Mouse (Mus musculus) intestine, embryonic 15.5 days (tissue): Measurements from ENCODE around the gene Map2k3. TPM values are rescaled to one million over a fixed set of nuclear protein-coding genes. Genes with fewer than 3 reads are reported as not detected.
"Not testable (repeated sequence)": the region's sequence is repeated elsewhere in the genome, so short reads cannot be mapped to it uniquely, and the experiment has no call there.

Experiments used
- ATAC-seq: fragments of 200-750 bp; cut with Nextera tagmentation; 2 replicates; pipeline ENCODE4 v1.8.0; 2017; ENCODE audit warnings: moderate TSS enrichment, moderate library complexity
- H3K27ac ChIP-seq: fragments of 300-500 bp; sonication (generic); 2 replicates; pipeline ENCODE4 v1.5.1; 2015; ENCODE audit warnings: mild to moderate bottlenecking, inconsistent platforms
- H3K27me3 ChIP-seq: fragments of 300-500 bp; sonication (generic); replicated peaks from 2 replicates; pipeline ENCODE4 v1.6.1; 2015; ENCODE audit warnings: inconsistent platforms
- H3K36me3 ChIP-seq: fragments of 300-500 bp; sonication (generic); 2 replicates; pipeline ENCODE4 v1.6.1; 2015; ENCODE audit warnings: inconsistent platforms
- H3K4me1 ChIP-seq: fragments of 300-500 bp; sonication (generic); replicated peaks from 2 replicates; pipeline ENCODE4 v1.6.1; 2015; ENCODE audit warnings: inconsistent platforms
- H3K4me2 ChIP-seq: fragments of 300-500 bp; sonication (generic); replicated peaks from 2 replicates; pipeline ENCODE4 v1.6.1; 2015; ENCODE audit warnings: mild to moderate bottlenecking, inconsistent platforms
- H3K4me3 ChIP-seq: fragments of 300-500 bp; sonication (generic); replicated peaks from 2 replicates; pipeline ENCODE4 v1.5.1; 2015; ENCODE audit warnings: inconsistent platforms
- H3K9ac ChIP-seq: fragments of 300-500 bp; sonication (generic); 2 replicates; pipeline ENCODE4 v1.6.1; 2015; ENCODE audit warnings: inconsistent platforms
- H3K9me3 ChIP-seq: fragments of 300-500 bp; sonication (generic); 2 replicates; pipeline ENCODE4 v1.6.1; 2016; ENCODE audit warnings: inconsistent platforms
- WGBS: fragments of 180-500 bp; shearing (Covaris S2); methylation state at CpG from one replicate; pipeline ENCODE4 v1.1.7; 2015; 5-methylcytosine and 5-hydroxymethylcytosine counted together
- polyA plus RNA-seq: library from polyadenylated mRNA; unstranded; fragments of >200 nt; fragmentation: Nextera tagmentation; extraction: Ambion mirVana; gene quantifications from 2 replicates; pipeline ENCODE4 v1.2.1, GENCODE M21; 2015

The Map2k3 gene
- 127 and 144 TPM in 2 replicates for polyA plus RNA-seq

DNA sequence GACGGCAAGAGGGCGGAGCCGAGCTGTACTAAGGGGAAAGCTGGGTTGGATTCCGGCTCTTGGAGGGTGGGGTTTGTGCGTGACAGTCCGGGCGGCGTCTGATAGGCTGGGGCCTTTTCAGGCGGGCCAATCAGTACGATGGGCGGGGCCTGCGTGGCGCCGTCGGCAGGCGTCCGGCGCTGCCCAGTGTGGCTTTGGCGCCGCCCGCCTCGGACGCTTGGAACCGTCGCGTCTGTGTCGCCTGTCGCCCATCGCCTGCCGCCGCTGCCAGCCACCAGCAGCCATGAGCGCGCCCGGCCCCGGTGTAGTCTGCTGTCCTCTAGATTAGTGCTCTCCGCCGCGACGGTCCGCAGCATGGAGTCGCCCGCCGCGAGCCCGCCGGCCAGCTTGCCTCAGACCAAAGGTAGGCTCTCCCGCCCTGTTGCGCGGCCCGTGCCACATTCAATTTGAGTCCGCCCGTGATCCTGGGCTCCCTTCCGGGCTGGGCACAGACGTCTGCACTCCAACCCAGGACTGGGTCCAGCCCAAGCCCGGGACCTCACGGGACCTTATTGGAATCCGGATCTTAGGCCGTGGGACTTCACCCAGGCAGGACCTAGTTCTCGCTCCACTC is at the start of gene Map2k3:
Gene Map2k3 (plus strand): TSS at position 165 of the 613 bp plus-strand sequence.
- peaks cover 53% of the 10 kb centered on the region for H3K4me1 ChIP-seq
- no peaks in the 10 kb centered on the region for H3K27me3 ChIP-seq
- H3K9me3 ChIP-seq: no peaks in the 10 kb centered on the region
- H3K4me3 ChIP-seq: peak within 1 kb of the TSS; percentile 95
- H3K36me3 ChIP-seq: no peaks in the 10 kb centered on the region
- peak within 1 kb of the TSS; percentile 82 for H3K27ac ChIP-seq
- H3K9ac ChIP-seq: peak within 1 kb of the TSS; percentile 95
- WGBS: under 1% methylated on average over 59 of the region's 59 CpGs
- peak within 1 kb of the TSS; percentile 77 for H3K4me2 ChIP-seq
- peak; percentile 91 for ATAC-seq

DNA sequence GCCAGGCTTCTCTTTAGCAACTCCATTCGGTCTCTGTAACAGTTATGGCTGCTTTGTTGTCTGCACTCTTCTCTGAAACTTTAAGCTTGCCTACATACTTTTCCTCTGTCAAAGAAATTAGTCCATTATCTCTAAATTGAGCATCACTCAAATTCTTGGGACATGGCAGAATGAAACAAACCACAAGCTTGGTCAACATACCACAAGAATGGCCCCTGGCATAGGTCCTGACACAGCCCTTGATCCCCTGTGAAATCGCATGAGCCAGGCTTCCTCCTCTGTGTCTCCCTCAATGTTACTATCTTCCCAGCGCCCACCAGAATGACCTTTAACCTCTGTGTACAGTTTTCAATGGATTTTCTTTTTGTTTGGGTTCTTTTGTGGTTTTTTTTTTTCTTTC is 49.4 kb upstream of the Map2k3 start:
- H3K4me1 ChIP-seq: 0 out of 2 replicates have a peak, but pooled peaks cover 3% of the 10 kb centered on the region
- H3K9ac ChIP-seq: no peak overlapping the region
- ATAC-seq: no peak
- no peaks in the 10 kb centered on the region for H3K27me3 ChIP-seq
- no peaks in the 10 kb centered on the region for H3K36me3 ChIP-seq
- H3K4me3 ChIP-seq: no peak overlapping the region
- no peak overlapping the region for H3K4me2 ChIP-seq
- H3K9me3 ChIP-seq: no peaks in the 10 kb centered on the region
- WGBS: 81% methylated on average over 3 of the region's 3 CpGs
- no peak overlapping the region for H3K27ac ChIP-seq

DNA sequence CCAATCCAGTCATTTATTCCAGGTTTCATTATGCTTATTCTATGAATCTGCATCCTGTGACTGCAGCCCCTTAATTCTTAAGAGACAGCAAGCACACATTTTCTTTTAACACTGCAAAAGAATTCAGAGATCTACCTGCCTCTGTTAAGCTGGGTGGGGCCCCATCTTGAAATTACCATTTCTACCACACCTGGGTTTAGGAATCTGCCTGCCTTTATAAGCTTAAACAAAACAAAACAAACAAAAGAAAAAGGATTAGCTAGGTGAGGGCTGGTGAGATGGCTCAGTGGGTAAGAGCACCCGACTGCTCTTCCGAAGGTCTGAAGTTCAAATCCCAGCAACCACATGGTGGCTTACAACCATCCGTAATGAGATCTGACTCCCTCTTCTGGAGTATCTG is 44.8 kb upstream of the Map2k3 start:
- H3K27me3 ChIP-seq, H3K36me3 ChIP-seq, H3K4me2 ChIP-seq, H3K4me1 ChIP-seq, H3K9me3 ChIP-seq, H3K27ac ChIP-seq, H3K4me3 ChIP-seq, H3K9ac ChIP-seq, ATAC-seq: not testable (repeated sequence)
- WGBS: 91% methylated on average over 3 of the region's 3 CpGs

DNA sequence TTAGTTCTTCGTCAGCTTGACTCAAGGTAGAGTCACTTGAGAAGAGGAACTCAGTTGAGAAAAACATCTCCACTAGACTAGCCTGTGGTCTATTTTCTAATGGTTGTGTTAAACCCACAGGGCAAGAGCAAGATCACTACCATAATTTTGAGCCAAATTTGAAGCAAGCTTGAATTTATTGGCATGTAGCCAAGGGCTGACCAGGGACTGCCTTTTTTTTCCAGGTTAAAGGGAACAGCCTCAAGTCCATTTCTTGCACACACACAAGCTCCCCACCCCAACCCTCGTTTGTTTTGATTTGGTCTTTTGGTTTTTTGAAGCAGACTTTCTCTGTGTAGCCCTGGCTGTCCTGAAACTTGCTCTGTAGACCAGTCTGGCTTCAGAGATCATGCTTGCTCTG is 42.0 kb upstream of the Map2k3 start:
- Histone ChIP-seq H3K4me1 (no peaks in the 10 kb centered on the region), H3K27ac (no peak overlapping the region), H3K36me3 (no peaks in the 10 kb centered on the region), H3K9ac (no peak overlapping the region), H3K9me3 (no peaks in the 10 kb centered on the region), H3K4me2 (no peak overlapping the region), H3K4me3 (no peak overlapping the region), H3K27me3 (no peaks in the 10 kb centered on the region)
- ATAC-seq: no peak
- WGBS: 59% methylated on average over 2 of the region's 2 CpGs

DNA sequence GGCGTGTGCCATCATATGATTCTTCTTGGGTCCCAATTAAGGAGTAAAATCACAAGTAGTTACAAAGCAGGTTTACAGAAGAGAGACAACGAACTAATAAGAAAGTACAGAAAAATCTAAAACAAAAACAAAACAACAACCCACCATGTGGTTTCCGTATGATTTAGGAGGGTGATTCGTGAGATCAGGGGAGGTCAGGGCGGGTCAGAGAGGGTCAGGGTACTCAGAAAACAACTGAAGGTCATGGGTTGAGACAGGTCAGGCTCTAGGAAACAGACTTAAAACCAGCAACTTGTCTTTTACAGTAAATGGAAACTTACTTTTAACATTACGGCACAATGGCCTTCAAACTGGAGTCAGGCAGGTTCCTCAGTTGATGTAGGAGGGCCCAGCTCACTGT is 41.5 kb upstream of the Map2k3 start:
- Histone ChIP-seq H3K4me2 (no peak overlapping the region), H3K4me1 (no peaks in the 10 kb centered on the region), H3K4me3 (no peak overlapping the region), H3K36me3 (no peaks in the 10 kb centered on the region), H3K27me3 (no peaks in the 10 kb centered on the region), H3K9me3 (no peaks in the 10 kb centered on the region), H3K9ac (no peak overlapping the region), H3K27ac (no peak overlapping the region)
- WGBS: 62% methylated on average over 6 of the region's 6 CpGs
- ATAC-seq: no peak

DNA sequence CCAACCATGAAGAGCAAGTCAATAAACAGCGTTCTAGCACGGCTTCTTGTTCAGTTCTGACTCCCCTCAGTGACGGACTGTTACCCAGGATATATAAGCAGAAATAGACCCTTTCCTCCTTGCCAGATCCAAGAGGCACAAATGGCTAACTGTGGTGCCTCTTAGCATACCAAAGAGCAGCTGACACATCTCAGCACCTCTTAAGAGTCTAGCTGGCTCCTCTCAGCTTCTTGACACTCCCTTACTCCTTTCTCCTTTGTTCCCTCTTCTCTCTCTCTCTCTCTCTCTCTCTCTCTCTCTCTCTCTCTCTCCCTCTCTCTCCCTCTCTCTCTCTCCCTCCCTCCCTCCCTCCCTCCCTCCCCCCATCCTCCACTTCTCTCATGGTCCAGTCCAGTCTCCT is 41.1 kb upstream of the Map2k3 start:
- 54% methylated on average over 3 of the region's 3 CpGs for WGBS
- H3K27me3 ChIP-seq: no peaks in the 10 kb centered on the region
- H3K4me2 ChIP-seq: no peak overlapping the region
- no peak overlapping the region for H3K27ac ChIP-seq
- H3K4me1 ChIP-seq: no peaks in the 10 kb centered on the region
- no peak for ATAC-seq
- no peaks in the 10 kb centered on the region for H3K9me3 ChIP-seq
- no peaks in the 10 kb centered on the region for H3K36me3 ChIP-seq
- no peak overlapping the region for H3K4me3 ChIP-seq
- H3K9ac ChIP-seq: no peak overlapping the region

DNA sequence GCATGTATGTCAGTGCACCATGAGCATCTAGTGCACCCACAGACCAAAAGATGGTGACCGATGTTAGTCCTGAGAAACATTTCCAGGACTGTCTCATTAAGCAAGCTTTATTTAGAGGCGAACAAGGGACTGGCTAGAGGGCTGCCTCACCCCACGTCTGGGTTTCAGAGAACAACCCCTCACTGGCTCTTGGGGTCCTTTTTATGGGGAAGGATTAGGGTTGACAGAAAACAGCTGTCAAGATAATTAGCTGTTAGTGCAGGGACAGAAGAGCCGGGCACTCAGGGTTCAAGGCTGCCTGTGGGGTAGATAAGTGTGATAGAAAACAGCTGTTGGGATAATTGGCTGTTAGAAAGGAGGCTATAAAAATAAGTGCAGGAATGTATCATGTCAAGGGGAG is 35.9 kb upstream of the Map2k3 start:
- Histone ChIP-seq H3K9me3 (no peaks in the 10 kb centered on the region), H3K36me3 (no peaks in the 10 kb centered on the region), H3K27ac (no peak overlapping the region), H3K4me3 (no peak overlapping the region), H3K4me1 (no peaks in the 10 kb centered on the region), H3K27me3 (no peaks in the 10 kb centered on the region), H3K4me2 (no peak overlapping the region), H3K9ac (no peak overlapping the region)
- ATAC-seq: no peak
- 18% methylated on average over 4 of the region's 4 CpGs for WGBS

DNA sequence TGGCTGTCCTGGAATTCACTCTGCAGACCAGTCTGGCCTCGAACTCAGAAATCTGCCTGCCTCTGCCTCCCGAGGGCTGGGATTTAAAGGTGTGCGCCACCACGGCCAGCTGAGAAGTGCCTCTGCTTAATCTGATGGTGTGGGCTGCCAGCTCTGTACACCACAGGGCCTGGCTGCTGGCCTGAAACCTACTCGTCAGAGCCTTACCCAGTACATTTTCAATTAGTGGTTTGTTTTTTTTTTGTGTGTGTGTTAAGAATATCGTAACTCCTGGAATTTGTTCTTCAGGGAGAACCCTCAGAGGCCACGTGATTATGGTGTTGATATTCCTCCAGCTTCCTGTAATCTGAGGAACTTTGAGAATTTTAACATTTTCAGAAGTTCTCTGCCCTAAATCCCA is 29.8 kb upstream of the Map2k3 start:
- Histone ChIP-seq H3K4me1 (no peaks in the 10 kb centered on the region), H3K4me3 (no peak overlapping the region), H3K27me3 (no peaks in the 10 kb centered on the region), H3K4me2 (no peak overlapping the region), H3K9ac (no peak overlapping the region), H3K36me3 (peaks cover 13% of the 10 kb centered on the region; the same call in 1 of the 2 replicates), H3K27ac (no peak overlapping the region), H3K9me3 (no peaks in the 10 kb centered on the region)
- 79% methylated on average over 7 of the region's 7 CpGs for whole genome bisulfite sequencing
- no peak for ATAC-seq

DNA sequence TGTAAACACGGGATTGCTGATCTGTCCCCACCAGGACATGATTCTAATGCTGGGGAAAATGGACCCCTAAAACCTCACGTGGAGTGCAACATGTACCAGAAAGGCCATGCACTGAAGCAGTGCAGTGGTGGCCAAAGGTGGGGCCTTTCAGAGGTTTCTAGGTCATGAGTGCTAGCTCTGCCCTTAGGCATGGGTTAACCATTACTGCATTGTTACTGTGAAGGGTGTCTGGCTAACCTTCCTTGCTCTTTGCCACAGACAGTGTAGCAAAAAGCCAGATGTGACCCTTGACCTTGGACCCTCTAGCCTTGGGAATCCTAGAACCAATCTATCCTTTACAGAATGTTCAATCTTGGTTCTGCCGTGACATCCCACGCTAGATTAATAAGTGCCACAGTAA is 29.3 kb upstream of the Map2k3 start:
- WGBS: 66% methylated on average over 4 of the region's 4 CpGs
- Histone ChIP-seq H3K9ac (no peak overlapping the region), H3K27ac (no peak overlapping the region), H3K4me2 (no peak overlapping the region), H3K4me3 (no peak overlapping the region), H3K36me3 (peaks cover 13% of the 10 kb centered on the region; the same call in 1 of the 2 replicates), H3K4me1 (no peaks in the 10 kb centered on the region), H3K9me3 (no peaks in the 10 kb centered on the region), H3K27me3 (no peaks in the 10 kb centered on the region)
- ATAC-seq: no peak

DNA sequence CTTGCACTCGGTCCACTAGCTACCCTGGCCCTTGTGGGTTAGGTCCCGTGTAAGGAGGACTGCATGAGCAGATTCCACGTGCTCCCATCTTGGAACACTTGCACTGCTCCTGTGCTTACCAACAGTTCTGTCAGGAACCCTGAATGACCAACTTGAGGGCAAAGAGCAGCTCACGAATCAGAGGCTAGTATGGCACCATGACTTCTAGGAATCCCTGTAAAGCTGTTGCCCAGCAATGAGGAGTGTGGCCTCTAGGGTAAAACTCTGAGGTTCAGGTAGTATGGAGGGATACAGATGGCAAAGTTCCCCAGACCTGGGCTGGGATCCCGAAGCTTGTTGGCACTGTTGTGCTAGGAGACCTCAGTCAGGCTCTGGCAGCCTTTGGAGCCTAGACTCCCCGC is 28.2 kb upstream of the Map2k3 start:
- H3K4me3 ChIP-seq: no peak overlapping the region
- no peak overlapping the region for H3K4me2 ChIP-seq
- H3K4me1 ChIP-seq: no peaks in the 10 kb centered on the region
- H3K9ac ChIP-seq: no peak overlapping the region
- peaks cover 13% of the 10 kb centered on the region; the same call in 1 of the 2 replicates for H3K36me3 ChIP-seq
- no peak overlapping the region for H3K27ac ChIP-seq
- WGBS: 91% methylated on average over 6 of the region's 6 CpGs
- ATAC-seq: no peak
- no peaks in the 10 kb centered on the region for H3K27me3 ChIP-seq
- H3K9me3 ChIP-seq: no peaks in the 10 kb centered on the region

DNA sequence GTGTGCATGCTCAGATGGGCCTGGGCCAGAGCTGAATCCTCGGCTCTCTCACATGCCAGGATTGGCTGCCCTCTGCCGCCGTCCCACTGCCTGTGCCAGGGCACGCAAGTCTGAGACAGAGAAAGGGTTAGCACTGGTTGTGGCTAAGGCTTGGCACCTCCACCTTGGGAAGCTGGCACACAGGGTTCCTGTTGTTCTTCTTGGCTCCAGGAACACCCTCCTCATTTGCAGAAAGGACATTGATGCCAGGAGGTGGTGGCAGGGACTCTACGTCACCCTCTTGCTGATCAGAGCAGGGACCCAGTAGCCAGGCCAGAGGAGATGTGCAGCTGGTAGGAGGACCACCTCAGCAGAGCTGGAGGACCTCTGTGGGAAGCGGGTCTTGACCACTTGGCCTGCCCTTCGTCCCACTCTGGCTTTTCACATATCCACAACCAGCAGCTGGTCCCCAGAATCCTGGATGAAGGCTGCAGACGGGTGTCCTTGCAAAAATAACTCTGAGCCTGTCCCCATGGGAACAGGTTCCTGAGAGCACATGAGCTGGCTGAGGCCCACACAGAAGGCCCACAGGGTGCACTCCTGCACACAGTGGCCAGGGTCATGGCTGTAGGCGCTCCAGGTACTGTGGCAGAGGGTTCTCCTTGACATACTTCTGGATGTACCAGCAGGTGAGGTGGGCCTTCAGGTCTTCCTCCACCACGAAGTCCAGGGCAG is 26.3 kb upstream of the Map2k3 start:
- Histone ChIP-seq H3K27ac (no peak overlapping the region), H3K9ac (no peak overlapping the region), H3K4me2 (no peak overlapping the region), H3K36me3 (peaks cover 13% of the 10 kb centered on the region; the same call in 1 of the 2 replicates), H3K4me3 (no peak overlapping the region), H3K27me3 (no peaks in the 10 kb centered on the region), H3K4me1 (no peaks in the 10 kb centered on the region), H3K9me3 (no peaks in the 10 kb centered on the region)
- 94% methylated on average over 10 of the region's 10 CpGs for WGBS
- ATAC-seq: no peak

DNA sequence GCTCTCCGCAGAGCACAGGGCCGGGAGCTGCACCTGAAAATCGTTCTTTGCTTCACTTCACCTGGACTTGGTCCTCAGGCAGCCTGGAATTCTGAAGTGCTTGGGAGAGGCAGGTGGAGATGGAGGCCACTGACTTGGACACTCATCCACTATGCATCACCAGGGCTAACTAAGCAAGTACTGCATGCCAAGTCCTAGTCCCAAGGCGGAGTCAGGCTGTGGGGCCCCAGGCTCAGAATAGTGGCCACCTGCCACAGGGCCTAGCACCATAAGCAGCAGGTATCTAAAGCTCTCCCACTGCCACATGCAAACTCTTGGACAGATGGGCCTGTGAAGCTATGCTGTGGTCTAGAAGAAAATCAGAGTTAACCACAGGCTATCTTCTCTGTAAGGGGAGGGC is 25.4 kb upstream of the Map2k3 start:
- Histone ChIP-seq H3K27me3 (no peaks in the 10 kb centered on the region), H3K4me3 (no peak overlapping the region), H3K9me3 (no peaks in the 10 kb centered on the region), H3K36me3 (peaks cover 13% of the 10 kb centered on the region; the same call in 1 of the 2 replicates), H3K4me2 (no peak overlapping the region), H3K9ac (no peak overlapping the region), H3K27ac (no peak overlapping the region), H3K4me1 (no peaks in the 10 kb centered on the region)
- 88% methylated on average over 4 of the region's 4 CpGs for WGBS
- ATAC-seq: no peak

DNA sequence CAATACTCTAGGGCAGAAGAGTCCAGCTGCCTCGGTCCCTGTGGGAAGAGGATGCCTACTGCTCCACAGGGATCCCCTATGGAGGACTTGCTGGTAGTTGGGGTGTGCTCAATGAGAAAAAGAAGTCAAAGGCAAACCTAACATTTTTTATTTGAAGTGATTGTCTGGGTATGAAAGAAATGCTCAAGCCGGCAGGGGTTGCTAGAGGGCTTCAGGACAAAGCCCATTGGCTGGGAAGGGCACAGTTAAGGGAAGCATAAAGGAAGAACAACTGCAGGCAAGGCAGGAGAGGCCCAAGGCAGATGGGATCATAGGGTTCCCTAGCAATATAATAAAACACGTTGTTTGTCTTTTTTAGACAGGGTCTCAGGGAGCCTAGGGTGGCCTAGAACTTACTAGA is 23.8 kb upstream of the Map2k3 start:
- WGBS: 64% methylated on average over 3 of the region's 3 CpGs
- no peak overlapping the region for H3K9ac ChIP-seq
- no peaks in the 10 kb centered on the region for H3K27me3 ChIP-seq
- no peak overlapping the region for H3K27ac ChIP-seq
- peaks cover 11% of the 10 kb centered on the region for H3K4me1 ChIP-seq
- peaks cover 13% of the 10 kb centered on the region; the same call in 1 of the 2 replicates for H3K36me3 ChIP-seq
- H3K4me2 ChIP-seq: no peak overlapping the region
- no peak for ATAC-seq
- H3K4me3 ChIP-seq: no peak overlapping the region
- H3K9me3 ChIP-seq: no peaks in the 10 kb centered on the region
